27 mouse cellular contexts compared by ENCODE assay signal in the genomic region with DNA sequence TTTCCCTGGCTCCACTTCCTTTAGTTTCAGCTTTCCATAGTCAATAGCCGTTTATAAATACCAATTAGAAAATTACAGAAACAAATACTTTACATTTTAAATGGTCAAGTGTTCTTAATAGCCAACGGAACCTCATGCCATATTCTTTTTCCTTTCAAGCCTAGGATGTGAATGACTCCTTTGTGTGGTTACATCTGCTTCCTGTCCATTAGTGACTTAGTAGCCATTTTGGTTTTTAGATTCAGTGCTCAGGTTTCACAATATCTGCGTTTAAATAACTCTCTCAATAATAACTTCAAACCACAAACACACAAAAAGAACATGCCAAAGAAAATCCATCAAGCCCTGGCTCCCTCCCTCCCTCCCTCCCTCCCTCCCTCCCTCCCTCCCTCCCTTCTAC.
"Had no signal": no experiment of that assay in that cellular context is flagged by ENCODE, and none has a peak within 500 bp of the region (broad histone marks: within the 10 kb centered on the region; RNA-seq: fewer than 3 reads in every experiment).

No protein-coding gene starts in this region.

- H3K27ac ChIP-seq: embryonic facial prominence, embryonic 10.5 days; embryonic facial prominence, embryonic 12.5 days; embryonic facial prominence, embryonic 13.5 days; embryonic facial prominence, embryonic 15.5 days; forebrain, embryonic 10.5 days; forebrain, embryonic 12.5 days; forebrain, embryonic 13.5 days; forebrain, embryonic 15.5 days; gastrocnemius, adult 2 months; heart, adult 2 months; heart, embryonic 10.5 days had no signal

- H3K9me3 ChIP-seq: embryonic facial prominence, embryonic 10.5 days; embryonic facial prominence, embryonic 12.5 days; embryonic facial prominence, embryonic 13.5 days; embryonic facial prominence, embryonic 15.5 days; forebrain, embryonic 10.5 days; forebrain, embryonic 12.5 days; forebrain, embryonic 13.5 days; forebrain, embryonic 15.5 days; heart, embryonic 10.5 days had no signal

- H3K36me3 ChIP-seq: embryonic facial prominence, embryonic 10.5 days; embryonic facial prominence, embryonic 12.5 days; embryonic facial prominence, embryonic 13.5 days; embryonic facial prominence, embryonic 15.5 days; forebrain, embryonic 10.5 days; forebrain, embryonic 12.5 days; forebrain, embryonic 15.5 days; heart, embryonic 10.5 days had no signal

- H3K4me3 ChIP-seq: embryonic facial prominence, embryonic 10.5 days; embryonic facial prominence, embryonic 12.5 days; embryonic facial prominence, embryonic 13.5 days; embryonic facial prominence, embryonic 15.5 days; erythroblast, embryonic 14.5 days; forebrain, embryonic 10.5 days; forebrain, embryonic 12.5 days; forebrain, embryonic 13.5 days; forebrain, embryonic 15.5 days; gastrocnemius, adult 2 months; heart, adult 2 months; heart, embryonic 10.5 days had no signal

- H3K27me3 ChIP-seq: embryonic facial prominence, embryonic 12.5 days; embryonic facial prominence, embryonic 13.5 days; embryonic facial prominence, embryonic 15.5 days; forebrain, embryonic 12.5 days; forebrain, embryonic 13.5 days; forebrain, embryonic 15.5 days had no signal

- DNase-seq: cerebellum, adult 9-10 months; cerebellum, adult 9-11 months; cerebellum, postnatal 10 days; cerebellum, postnatal 14 days; cerebellum, postnatal 25 days; cerebellum, postnatal 36 days; embryo, embryonic 11 days; forebrain, postnatal 0 days; gastrocnemius, adult 2 months; gastrocnemius, postnatal 10 days; gastrocnemius, postnatal 14 days; gastrocnemius, postnatal 25 days; gastrocnemius, postnatal 36 days; heart, adult 11 months; heart, adult 18-20 months; heart, adult 2 months had no signal

- ATAC-seq: forebrain, embryonic 14.5 days had no signal

- H3K4me1 ChIP-seq: embryonic facial prominence, embryonic 10.5 days; embryonic facial prominence, embryonic 12.5 days; embryonic facial prominence, embryonic 13.5 days; embryonic facial prominence, embryonic 15.5 days; forebrain, embryonic 10.5 days; forebrain, embryonic 12.5 days; forebrain, embryonic 13.5 days; heart, embryonic 10.5 days had no signal

- H3K9ac ChIP-seq: embryonic facial prominence, embryonic 12.5 days; embryonic facial prominence, embryonic 13.5 days; embryonic facial prominence, embryonic 15.5 days; forebrain, embryonic 12.5 days; forebrain, embryonic 13.5 days; forebrain, embryonic 15.5 days; forebrain, postnatal 0 days had no signal

- H3K4me2 ChIP-seq: embryonic facial prominence, embryonic 12.5 days; embryonic facial prominence, embryonic 13.5 days; embryonic facial prominence, embryonic 15.5 days; forebrain, embryonic 12.5 days; forebrain, embryonic 13.5 days; forebrain, embryonic 15.5 days had no signal
